13 mouse cellular contexts compared by ENCODE assay signal in the genomic region with DNA sequence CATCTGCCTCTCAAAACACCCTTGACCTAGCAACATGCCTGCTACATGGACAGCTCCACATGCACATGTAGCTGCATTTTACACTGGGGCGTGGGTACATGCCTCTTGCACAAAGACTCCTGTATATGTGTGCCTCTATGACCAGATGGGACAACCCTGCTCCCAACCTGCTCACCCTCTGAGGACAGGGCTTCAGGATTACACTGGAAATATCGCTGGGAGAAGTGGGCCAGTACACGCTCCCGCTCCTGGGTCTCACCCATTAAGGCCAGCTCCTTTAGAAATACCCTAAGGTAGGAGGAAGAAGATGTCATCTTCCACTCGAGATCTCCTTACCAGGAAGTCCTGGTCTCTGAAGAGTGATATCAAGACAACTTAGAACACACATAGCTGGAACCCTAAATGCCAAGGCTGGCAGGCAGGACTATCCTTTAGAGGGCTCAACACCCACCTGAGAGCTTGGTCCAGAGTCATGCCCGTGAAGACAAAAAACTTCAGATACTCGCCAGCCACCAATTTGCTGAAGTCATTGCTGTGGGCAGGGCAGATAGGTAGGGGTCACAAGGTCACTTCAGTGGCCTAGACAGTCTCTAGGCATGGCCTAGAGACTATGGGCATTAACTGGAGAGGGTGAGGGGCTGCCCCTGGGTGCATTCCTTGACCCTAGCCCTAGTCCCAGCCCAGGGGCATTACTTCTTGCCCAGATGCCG. TPM values are rescaled to one million over a fixed set of nuclear protein-coding genes. Genes with fewer than 3 reads are reported as not detected.
DNase-seq lines count a peak whose midpoint lies in the region; ATAC-seq lines count a peak whose summit lies in the region.
"Had no signal": no experiment of that assay in that cellular context is flagged by ENCODE, and none has a peak within 500 bp of the region (broad histone marks: within the 10 kb centered on the region; RNA-seq: fewer than 3 reads in every experiment).

No protein-coding gene starts in this region.

- 0 out of 2 replicates have a peak overlapping the region, but pooled peaks have one; percentile 77 for H3K27ac ChIP-seq in forebrain, embryonic 12.5 days
- H3K27ac ChIP-seq in forebrain, embryonic 15.5 days (replicated peaks) = no peak overlapping the region
- H3K27ac ChIP-seq in midbrain, embryonic 15.5 days = peak overlapping the region; percentile 80; the same call in 1 of the 2 replicates
- H3K27ac ChIP-seq: limb, embryonic 13.5 days; lung, embryonic 15.5 days had no signal

- peak; percentile 10 to 16 for DNase-seq in cerebellum, postnatal 14 days
- DNase-seq in right cerebral cortex, postnatal 25 days = no peak
- DNase-seq: kidney, adult 9 months; thymus, postnatal 14 days had no signal

- no peaks in the 10 kb centered on the region for H3K9me3 ChIP-seq in forebrain, embryonic 12.5 days
- H3K9me3 ChIP-seq in forebrain, embryonic 15.5 days = no peaks in the 10 kb centered on the region
- H3K9me3 ChIP-seq in megakaryocyte, embryonic 14.5 days = no peaks in the 10 kb centered on the region
- H3K9me3 ChIP-seq in midbrain, embryonic 15.5 days = no peaks in the 10 kb centered on the region
- H3K9me3 ChIP-seq: hindbrain, embryonic 15.5 days; limb, embryonic 13.5 days; lung, embryonic 15.5 days had no signal

- H3K4me1 ChIP-seq in forebrain, embryonic 12.5 days = peaks cover 67% of the 10 kb centered on the region
- H3K4me1 ChIP-seq in forebrain, embryonic 15.5 days = peaks cover 86% of the 10 kb centered on the region
- H3K4me1 ChIP-seq in megakaryocyte, embryonic 14.5 days = peaks cover 57% of the 10 kb centered on the region
- peaks cover 97% of the 10 kb centered on the region for H3K4me1 ChIP-seq in midbrain, embryonic 15.5 days

- no peak overlapping the region for H3K4me2 ChIP-seq in forebrain, embryonic 12.5 days
- H3K4me2 ChIP-seq in forebrain, embryonic 15.5 days (replicated peaks) = no peak overlapping the region
- H3K4me2 ChIP-seq in midbrain, embryonic 15.5 days = no peak overlapping the region
- H3K4me2 ChIP-seq: limb, embryonic 13.5 days; lung, embryonic 15.5 days had no signal

- no peak overlapping the region for H3K9ac ChIP-seq in forebrain, embryonic 12.5 days
- no peak overlapping the region for H3K9ac ChIP-seq in forebrain, embryonic 15.5 days (replicated peaks)
- 0 out of 2 replicates have a peak overlapping the region, but pooled peaks have one; percentile 14 for H3K9ac ChIP-seq in midbrain, embryonic 15.5 days
- H3K9ac ChIP-seq: limb, embryonic 13.5 days; lung, embryonic 15.5 days had no signal

- WGBS in forebrain, embryonic 12.5 days = 83% methylated on average over 8 of the region's 8 CpGs
- WGBS in forebrain, embryonic 15.5 days = 82% methylated on average over 8 of the region's 8 CpGs
- WGBS in midbrain, embryonic 15.5 days = 84% methylated on average over 8 of the region's 8 CpGs

- no peaks in the 10 kb centered on the region for H3K36me3 ChIP-seq in forebrain, embryonic 12.5 days (replicated peaks)
- H3K36me3 ChIP-seq in forebrain, embryonic 15.5 days = no peaks in the 10 kb centered on the region
- H3K36me3 ChIP-seq in megakaryocyte, embryonic 14.5 days (replicated peaks; ENCODE audit: low read length) = no peaks in the 10 kb centered on the region
- H3K36me3 ChIP-seq in midbrain, embryonic 15.5 days (replicated peaks) = no peaks in the 10 kb centered on the region
- H3K36me3 ChIP-seq: hindbrain, embryonic 15.5 days; limb, embryonic 13.5 days; lung, embryonic 15.5 days had no signal

- no peak overlapping the region for H3K4me3 ChIP-seq in forebrain, embryonic 12.5 days (replicated peaks)
- no peak overlapping the region for H3K4me3 ChIP-seq in forebrain, embryonic 15.5 days
- peak overlapping the region; percentile 15 for H3K4me3 ChIP-seq in megakaryocyte, embryonic 14.5 days (replicated peaks)
- no peak overlapping the region for H3K4me3 ChIP-seq in midbrain, embryonic 15.5 days
- H3K4me3 ChIP-seq: hindbrain, embryonic 15.5 days; limb, embryonic 13.5 days; lung, embryonic 15.5 days had no signal

- H3K27me3 ChIP-seq in forebrain, embryonic 12.5 days = peaks cover 89% of the 10 kb centered on the region
- peaks cover 54% of the 10 kb centered on the region for H3K27me3 ChIP-seq in forebrain, embryonic 15.5 days
- peaks cover 99% of the 10 kb centered on the region for H3K27me3 ChIP-seq in megakaryocyte, embryonic 14.5 days (replicated peaks)
- H3K27me3 ChIP-seq in midbrain, embryonic 15.5 days (replicated peaks) = peaks cover 22% of the 10 kb centered on the region

- no peak for ATAC-seq in forebrain, embryonic 12.5 days (ENCODE audit: low FRiP score)
- ATAC-seq in forebrain, embryonic 15.5 days (replicated peaks) = no peak
- no peak for ATAC-seq in megakaryocyte, adult 5-6 weeks (ENCODE audit: poor library complexity, severe bottlenecking)
- ATAC-seq in midbrain, embryonic 15.5 days (replicated peaks) = no peak
- ATAC-seq: Patski had no signal

RNA-seq across cellular contexts. Expression of a gene that starts 6.7 kb away (rescaled TPM):
- 23.1 and 25.4 TPM in 2 replicates for polyA plus RNA-seq in forebrain, embryonic 12.5 days (2016; fragmentation: Nextera tagmentation; extraction: Ambion mirVana)
- 78.2 and 79.9 TPM in 2 replicates for polyA plus RNA-seq in forebrain, embryonic 15.5 days (2015; fragmentation: Nextera tagmentation; extraction: Ambion mirVana)
- polyA plus RNA-seq in megakaryocyte, embryonic 14.5 days (2012; ENCODE audit: insufficient read depth, low replicate concordance) = 0.19 TPM in 1 of 2 replicates, not detected in the other
- total RNA-seq in megakaryocyte, adult 5-6 weeks (2015) = 0.11 and 0.36 TPM in 2 replicates
- total RNA-seq in megakaryocyte, adult 5-6 weeks (2017) = not detected in 2 replicates
- 146 and 148 TPM in 2 replicates for polyA plus RNA-seq in midbrain, embryonic 15.5 days (2015; fragmentation: Nextera tagmentation; extraction: Ambion mirVana)

RNA-seq across cellular contexts. Expression of a gene that starts 7.8 kb away (rescaled TPM):
- polyA plus RNA-seq in forebrain, embryonic 12.5 days (2016; fragmentation: Nextera tagmentation; extraction: Ambion mirVana) = 23.5 and 24.5 TPM in 2 replicates
- polyA plus RNA-seq in forebrain, embryonic 15.5 days (2015; fragmentation: Nextera tagmentation; extraction: Ambion mirVana) = 37.5 and 40.2 TPM in 2 replicates
- polyA plus RNA-seq in megakaryocyte, embryonic 14.5 days (2012; ENCODE audit: insufficient read depth, low replicate concordance) = 17.4 and 18.6 TPM in 2 replicates
- 1.9 and 2.1 TPM in 2 replicates for total RNA-seq in megakaryocyte, adult 5-6 weeks (2015)
- total RNA-seq in megakaryocyte, adult 5-6 weeks (2017) = 1.3 and 1.8 TPM in 2 replicates
- 48.2 and 54.8 TPM in 2 replicates for polyA plus RNA-seq in midbrain, embryonic 15.5 days (2015; fragmentation: Nextera tagmentation; extraction: Ambion mirVana)

RNA-seq across cellular contexts. Expression of a gene that starts 16.1 kb away (rescaled TPM):
- polyA plus RNA-seq in forebrain, embryonic 12.5 days (2016; fragmentation: Nextera tagmentation; extraction: Ambion mirVana) = 2.5 and 2.9 TPM in 2 replicates
- 1.9 and 2.2 TPM in 2 replicates for polyA plus RNA-seq in forebrain, embryonic 15.5 days (2015; fragmentation: Nextera tagmentation; extraction: Ambion mirVana)
- polyA plus RNA-seq in megakaryocyte, embryonic 14.5 days (2012; ENCODE audit: insufficient read depth, low replicate concordance) = 32.0 and 46.7 TPM in 2 replicates
- 8.1 and 10.0 TPM in 2 replicates for total RNA-seq in megakaryocyte, adult 5-6 weeks (2015)
- 14.6 and 20.3 TPM in 2 replicates for total RNA-seq in megakaryocyte, adult 5-6 weeks (2017)
- 2.3 and 2.7 TPM in 2 replicates for polyA plus RNA-seq in midbrain, embryonic 15.5 days (2015; fragmentation: Nextera tagmentation; extraction: Ambion mirVana)

RNA-seq across cellular contexts. Expression of a gene that starts 18.3 kb away (rescaled TPM):
- 226 TPM in 2 replicates for polyA plus RNA-seq in forebrain, embryonic 12.5 days (2016; fragmentation: Nextera tagmentation; extraction: Ambion mirVana)
- polyA plus RNA-seq in forebrain, embryonic 15.5 days (2015; fragmentation: Nextera tagmentation; extraction: Ambion mirVana) = 351 and 362 TPM in 2 replicates
- 39.1 and 126 TPM in 2 replicates for polyA plus RNA-seq in megakaryocyte, embryonic 14.5 days (2012; ENCODE audit: insufficient read depth, low replicate concordance)
- total RNA-seq in megakaryocyte, adult 5-6 weeks (2015) = 31.3 and 33.1 TPM in 2 replicates
- 108 and 114 TPM in 2 replicates for total RNA-seq in megakaryocyte, adult 5-6 weeks (2017)
- 340 and 347 TPM in 2 replicates for polyA plus RNA-seq in midbrain, embryonic 15.5 days (2015; fragmentation: Nextera tagmentation; extraction: Ambion mirVana)

RNA-seq across cellular contexts. Expression of a gene that starts 20.7 kb away (rescaled TPM):
- polyA plus RNA-seq in forebrain, embryonic 12.5 days (2016; fragmentation: Nextera tagmentation; extraction: Ambion mirVana) = 8.8 and 9.3 TPM in 2 replicates
- 8.7 and 9.3 TPM in 2 replicates for polyA plus RNA-seq in forebrain, embryonic 15.5 days (2015; fragmentation: Nextera tagmentation; extraction: Ambion mirVana)
- 8.8 and 9.9 TPM in 2 replicates for polyA plus RNA-seq in megakaryocyte, embryonic 14.5 days (2012; ENCODE audit: insufficient read depth, low replicate concordance)
- total RNA-seq in megakaryocyte, adult 5-6 weeks (2015) = 17.2 and 18.1 TPM in 2 replicates
- 8.1 and 11.7 TPM in 2 replicates for total RNA-seq in megakaryocyte, adult 5-6 weeks (2017)
- polyA plus RNA-seq in midbrain, embryonic 15.5 days (2015; fragmentation: Nextera tagmentation; extraction: Ambion mirVana) = 11.1 and 11.7 TPM in 2 replicates

Comparison
In these comparisons a context has a peak if more than half of its experiments do, and no peak if none do; other contexts are left out.
1. RNA of a gene that starts 6.7 kb away (polyA plus RNA-seq): 146 to 148 TPM in midbrain, embryonic 15.5 days, 78.2 to 79.9 TPM in forebrain, embryonic 15.5 days and 23.1 to 25.4 TPM in forebrain, embryonic 12.5 days; 0.19 TPM in megakaryocyte, embryonic 14.5 days; every median in the first group is over 10 times any median in the second.